Mouse (Mus musculus) lung, postnatal 0 days (tissue): Measurements from ENCODE around the gene Phlpp1. TPM values are rescaled to one million over a fixed set of nuclear protein-coding genes. Genes with fewer than 3 reads are reported as not detected.

Experiments
- ATAC-seq: fragments of 200-750 bp; cut with Nextera tagmentation; 2 replicates; pipeline ENCODE4 v1.8.0; 2017; ENCODE audit warnings: moderate library complexity
- DNase-seq: peaks from one replicate; pipeline ENCODE4 v3.0.0-alpha.2; 2016; ENCODE audit warnings: low spot score
- H3K27ac ChIP-seq: fragments of 300-500 bp; sonication (generic); 2 replicates; pipeline ENCODE4 v1.5.1; 2014; ENCODE audit warnings: antibody characterized with exemption, mild to moderate bottlenecking, low read length, mixed read lengths
- H3K27me3 ChIP-seq: fragments of 300-500 bp; sonication (generic); replicated peaks from 2 replicates; pipeline ENCODE4 v1.6.1; 2014; ENCODE audit warnings: low read length, mixed read lengths; ENCODE audit not compliant: insufficient read depth
- H3K36me3 ChIP-seq: fragments of 300-500 bp; sonication (generic); 2 replicates; pipeline ENCODE4 v1.6.1; 2014; ENCODE audit warnings: low read length, mixed read lengths; ENCODE audit not compliant: insufficient read depth
- H3K4me1 ChIP-seq: fragments of 300-500 bp; sonication (generic); 2 replicates; pipeline ENCODE4 v1.6.1; 2014; ENCODE audit warnings: antibody characterized with exemption, low read depth, low read length, mixed read lengths; ENCODE audit not compliant: insufficient read depth
- H3K4me2 ChIP-seq: fragments of 300-500 bp; sonication (generic); replicated peaks from 2 replicates; pipeline ENCODE4 v1.6.1; 2014; ENCODE audit warnings: low read depth, mild to moderate bottlenecking, low read length, moderate library complexity, mixed read lengths
- H3K4me3 ChIP-seq: fragments of 300-500 bp; sonication (generic); 2 replicates; pipeline ENCODE4 v1.5.1; 2014; ENCODE audit warnings: low read depth, low read length
- H3K9ac ChIP-seq: fragments of 300-500 bp; sonication (generic); replicated peaks from 2 replicates; pipeline ENCODE4 v1.6.1; 2014; ENCODE audit warnings: low read depth, mild to moderate bottlenecking
- H3K9me3 ChIP-seq: fragments of 300-500 bp; sonication (generic); 2 replicates; pipeline ENCODE4 v1.6.1; 2016; ENCODE audit warnings: low read length, mixed read lengths
- CTCF ChIP-seq: IDR thresholded peaks from 2 replicates; pipeline ENCODE4 v1.5.1; 2016; ENCODE audit warnings: antibody characterized with exemption, mild to moderate bottlenecking
- EP300 ChIP-seq: IDR thresholded peaks from 2 replicates; pipeline ENCODE4 v1.6.1; 2016; ENCODE audit warnings: antibody characterized with exemption, mild to moderate bottlenecking, control low read depth
- WGBS: fragments of 180-500 bp; shearing (Covaris S2); extraction: QIAGEN DNeasy Blood & Tissue Kit; methylation state at CpG from one replicate; pipeline ENCODE4 v1.1.7; 2014; 5-methylcytosine and 5-hydroxymethylcytosine counted together
- polyA plus RNA-seq: library from polyadenylated mRNA; unstranded; fragments of >200 nt; fragmentation: Nextera tagmentation; extraction: Ambion mirVana; gene quantifications from 2 replicates; pipeline ENCODE4 v1.2.1, GENCODE M21; 2015

The Phlpp1 gene
- polyA plus RNA-seq, 1 experiment from 2014 or later = 4.3 TPM

DNA sequence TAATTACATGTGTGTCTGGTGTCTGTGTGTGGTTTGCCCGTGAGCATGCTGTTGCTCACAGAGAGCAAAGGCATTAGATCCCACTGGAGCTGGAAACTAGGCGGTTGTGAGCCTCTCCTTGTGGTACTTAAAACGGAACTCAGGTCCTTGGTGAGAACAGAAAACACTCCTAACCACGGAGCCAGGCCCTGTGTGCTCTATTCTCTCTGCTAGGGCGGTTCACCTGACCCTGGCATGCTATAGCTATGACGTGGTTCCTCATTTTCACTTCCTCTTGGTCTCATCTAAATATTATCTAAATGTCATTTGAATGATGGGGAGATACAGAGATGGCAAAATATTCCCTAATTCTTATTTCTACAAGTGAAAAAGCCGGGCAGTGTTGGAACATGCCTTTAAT is 9.0 kb upstream of the Phlpp1 start:
- TF ChIP-seq CTCF (no peak), EP300 (no peak)
- no peaks in the 10 kb centered on the region for H3K9me3 ChIP-seq
- H3K27ac ChIP-seq = no peak overlapping the region
- DNase-seq (no peak), ATAC-seq (no peak)
- no peak overlapping the region for H3K9ac ChIP-seq
- H3K36me3 ChIP-seq = no peaks in the 10 kb centered on the region
- no peaks in the 10 kb centered on the region for H3K4me1 ChIP-seq
- H3K4me3 ChIP-seq = no peak overlapping the region
- no peaks in the 10 kb centered on the region for H3K27me3 ChIP-seq
- WGBS = 64% methylated on average over 7 of the region's 7 CpGs
- no peak overlapping the region for H3K4me2 ChIP-seq

DNA sequence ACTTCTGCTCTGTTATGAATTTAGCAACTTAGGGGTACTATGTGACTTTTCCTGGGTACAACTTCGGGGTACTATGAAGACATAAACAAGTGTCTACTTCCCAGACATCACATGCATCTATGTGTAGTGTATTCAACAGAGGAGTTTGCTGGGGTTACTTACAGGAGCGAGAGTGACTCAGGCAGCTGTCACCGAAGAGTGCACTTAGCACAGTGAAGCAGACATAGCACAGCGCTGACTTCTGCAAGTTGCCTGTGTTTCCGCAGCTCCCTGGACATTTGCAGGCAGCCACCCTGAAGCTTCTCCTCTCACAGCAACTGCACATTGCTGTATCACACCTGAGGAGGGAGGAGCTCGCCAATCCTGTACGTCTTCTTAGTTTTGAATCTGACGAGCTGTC is 8.2 kb upstream of the Phlpp1 start:
- H3K4me2 ChIP-seq = no peak overlapping the region
- H3K9me3 ChIP-seq = no peaks in the 10 kb centered on the region
- TF ChIP-seq EP300 (no peak), CTCF (no peak)
- ATAC-seq (no peak), DNase-seq (no peak)
- H3K36me3 ChIP-seq = no peaks in the 10 kb centered on the region
- H3K27ac ChIP-seq = no peak overlapping the region
- H3K27me3 ChIP-seq = no peaks in the 10 kb centered on the region
- no peak overlapping the region for H3K4me3 ChIP-seq
- no peaks in the 10 kb centered on the region for H3K4me1 ChIP-seq
- whole genome bisulfite sequencing = 81% methylated on average over 8 of the region's 8 CpGs
- no peak overlapping the region for H3K9ac ChIP-seq

GRCm38 (mm10) chr1:106164111-106164510 is 7.4 kb upstream of the Phlpp1 start:
- Histone ChIP-seq H3K36me3 (no peaks in the 10 kb centered on the region), H3K4me1 (no peaks in the 10 kb centered on the region), H3K27me3 (no peaks in the 10 kb centered on the region), H3K4me3 (no peak overlapping the region), H3K9ac (no peak overlapping the region), H3K27ac (no peak overlapping the region), H3K9me3 (no peaks in the 10 kb centered on the region), H3K4me2 (no peak overlapping the region)
- TF ChIP-seq CTCF (no peak), EP300 (no peak)
- ATAC-seq (no peak), DNase-seq (no peak)
- 83% methylated on average over 3 of the region's 3 CpGs for WGBS

- H3K4me1 ChIP-seq = no peaks in the 10 kb centered on the region; the same call in 1 of the 2 replicates
- TF ChIP-seq EP300 (no peak), CTCF (no peak)
- 47% methylated on average over 4 of the region's 4 CpGs for WGBS
- H3K36me3 ChIP-seq = no peaks in the 10 kb centered on the region
- no peak overlapping the region for H3K4me2 ChIP-seq
- no peak overlapping the region for H3K9ac ChIP-seq
- ATAC-seq (no peak), DNase-seq (no peak)
- no peaks in the 10 kb centered on the region for H3K9me3 ChIP-seq
- H3K27me3 ChIP-seq = no peaks in the 10 kb centered on the region
- no peak overlapping the region for H3K4me3 ChIP-seq
- no peak overlapping the region for H3K27ac ChIP-seq
These were observed 3.6 kb upstream of the Phlpp1 start for GRCm38 (mm10) chr1:106168001-106168400.

GRCm38 (mm10) chr1:106168801-106169200 is 2.8 kb upstream of the Phlpp1 start:
- TF ChIP-seq CTCF = no peak
- no peak for TF ChIP-seq EP300
- ATAC-seq = no peak
- no peak overlapping the region for H3K9ac ChIP-seq

DNA sequence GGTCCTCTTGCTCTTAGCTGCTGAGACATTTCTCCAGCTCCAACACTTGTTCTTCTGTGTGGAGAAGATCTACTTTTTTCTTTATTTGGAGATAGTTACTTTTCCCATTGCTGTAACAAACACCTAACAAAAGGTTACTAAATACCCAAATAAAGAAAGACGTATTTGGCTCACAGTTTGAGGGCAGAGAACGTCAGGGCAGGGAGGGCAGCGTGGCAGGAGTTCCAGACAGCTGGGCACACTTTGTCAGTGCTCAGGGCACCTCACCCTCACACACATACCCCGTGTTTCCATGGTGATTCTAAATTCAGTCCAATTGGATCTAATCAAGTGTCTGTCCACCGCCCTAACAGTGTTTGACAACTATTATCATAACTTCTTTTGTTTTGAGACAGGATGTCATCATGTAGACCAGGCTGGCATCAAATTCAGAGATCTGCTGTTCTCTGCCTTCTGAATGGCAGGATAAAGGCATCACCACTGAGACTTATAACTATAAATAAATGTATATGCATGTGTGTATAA is 1.7 kb upstream of the Phlpp1 start:
- Histone ChIP-seq H3K36me3 (no peaks in the 10 kb centered on the region), H3K9ac (no peak overlapping the region), H3K9me3 (no peaks in the 10 kb centered on the region), H3K4me1 (peaks cover 4% of the 10 kb centered on the region; the same call in 1 of the 2 replicates), H3K27me3 (no peaks in the 10 kb centered on the region), H3K4me3 (no peak overlapping the region), H3K4me2 (no peak overlapping the region), H3K27ac (no peak overlapping the region)
- no peak for DNase-seq
- no peak for ATAC-seq
- TF ChIP-seq CTCF (no peak), EP300 (no peak)
- 72% methylated on average over 5 of the region's 5 CpGs for WGBS

More at GRCm38 (mm10) chr1:106168801-106169200, 2.8 kb upstream of the Phlpp1 start:
- Histone ChIP-seq H3K9me3 (no peaks in the 10 kb centered on the region), H3K4me1 (peaks cover 3% of the 10 kb centered on the region; the same call in 1 of the 2 replicates), H3K4me2 (no peak overlapping the region), H3K4me3 (no peak overlapping the region), H3K27ac (no peak overlapping the region), H3K36me3 (no peaks in the 10 kb centered on the region), H3K27me3 (no peaks in the 10 kb centered on the region)
- WGBS = 37% methylated on average over 3 of the region's 3 CpGs
- DNase-seq = no peak

DNA sequence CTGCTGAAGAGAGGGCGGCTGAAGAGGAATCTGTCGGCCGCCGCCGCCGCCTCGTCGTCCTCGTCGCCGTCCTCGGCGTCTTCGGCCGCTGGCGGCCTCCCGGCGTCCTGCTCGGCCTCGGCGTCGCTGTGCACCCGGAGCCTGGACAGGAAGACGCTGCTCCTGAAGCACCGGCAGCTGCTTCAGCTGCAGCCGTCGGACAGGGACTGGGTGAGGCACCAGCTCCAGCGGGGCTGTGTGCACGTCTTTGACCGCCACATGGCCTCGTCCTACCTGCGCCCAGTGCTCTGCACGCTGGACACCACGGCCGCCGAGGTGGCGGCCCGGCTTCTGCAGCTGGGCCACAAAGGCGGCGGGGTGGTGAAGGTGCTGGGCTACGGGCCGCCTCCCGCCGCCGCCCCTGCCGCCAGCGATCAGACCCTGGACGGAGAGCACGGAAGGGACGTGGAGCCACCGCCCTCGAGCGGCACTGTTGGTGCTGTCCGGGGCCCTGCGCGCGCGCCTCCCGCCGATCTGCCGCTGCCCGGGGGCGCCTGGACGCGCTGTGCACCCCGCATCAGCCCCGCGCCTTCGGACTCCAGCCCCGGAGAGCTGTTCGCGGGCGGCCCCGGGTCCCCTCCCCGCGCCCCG is 864 bp downstream of the Phlpp1 start:
- Histone ChIP-seq H3K27me3 (no peaks in the 10 kb centered on the region), H3K36me3 (no peaks in the 10 kb centered on the region), H3K9ac (peak overlapping the region; percentile 79), H3K4me2 (peak overlapping the region; percentile 84), H3K4me1 (peaks cover 6% of the 10 kb centered on the region; the same call in 1 of the 2 replicates), H3K4me3 (peak overlapping the region; percentile 85), H3K9me3 (no peaks in the 10 kb centered on the region), H3K27ac (peak overlapping the region; percentile 94)
- WGBS = under 1% methylated on average over 36 of the region's 77 CpGs
- DNase-seq (peak; percentile 65), ATAC-seq (peak; percentile 5)
- TF ChIP-seq CTCF (no peak; the same call in 1 of the 2 replicates), EP300 (no peak)
